Comparison of ENCODE assay signal across 13 mouse cellular contexts in the genomic region with DNA sequence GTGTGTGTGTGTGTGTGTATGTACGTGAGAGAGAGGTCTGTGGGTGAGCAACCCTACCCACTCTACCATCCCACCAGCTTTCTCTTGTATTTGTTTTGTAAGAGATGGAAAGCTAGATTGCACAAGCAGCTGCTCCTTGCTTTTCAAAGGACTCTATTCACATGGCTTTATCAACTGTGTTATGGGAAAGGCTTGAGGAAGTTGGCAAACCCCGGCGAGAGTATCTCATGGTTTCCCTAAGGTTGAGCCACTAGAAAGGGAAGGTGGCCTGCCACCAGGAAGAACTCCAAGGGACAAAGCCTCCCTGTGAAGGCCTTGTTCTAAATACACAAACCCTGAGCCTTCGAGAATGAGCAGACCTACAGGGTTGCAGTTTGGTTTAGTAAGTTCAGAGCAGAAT.
"Had no signal": no experiment of that assay in that cellular context is flagged by ENCODE, and none has a peak within 500 bp of the region (broad histone marks: within the 10 kb centered on the region; RNA-seq: fewer than 3 reads in every experiment).

No protein-coding gene starts in this region.

- H3K4me3 ChIP-seq: kidney, embryonic 15.5 days; left cerebral cortex, adult 2 months; limb, embryonic 10.5 days; liver, embryonic 12.5 days; midbrain, embryonic 13.5 days; neural tube, embryonic 13.5 days had no signal

- H3K9me3 ChIP-seq: kidney, embryonic 15.5 days; limb, embryonic 10.5 days; liver, embryonic 12.5 days; midbrain, embryonic 13.5 days; neural tube, embryonic 13.5 days had no signal

- H3K9ac ChIP-seq: kidney, embryonic 15.5 days; liver, embryonic 12.5 days; midbrain, embryonic 13.5 days; neural tube, embryonic 13.5 days had no signal

- H3K4me2 ChIP-seq: kidney, embryonic 15.5 days; liver, embryonic 12.5 days; midbrain, embryonic 13.5 days; neural tube, embryonic 13.5 days had no signal

- ATAC-seq: hindbrain, postnatal 0 days; intestine, embryonic 16.5 days; liver, embryonic 12.5 days; midbrain, embryonic 13.5 days had no signal

- H3K27me3 ChIP-seq: kidney, embryonic 15.5 days; liver, embryonic 12.5 days; midbrain, embryonic 13.5 days; neural tube, embryonic 13.5 days had no signal

- DNase-seq: kidney, adult 2 months; kidney, postnatal 14 days; right cerebral cortex, postnatal 14 days; thymus, adult 18-20 months; thymus, postnatal 14 days had no signal

- H3K4me1 ChIP-seq: kidney, embryonic 15.5 days; limb, embryonic 10.5 days; liver, embryonic 12.5 days; midbrain, embryonic 13.5 days; neural tube, embryonic 13.5 days had no signal

- H3K36me3 ChIP-seq: kidney, embryonic 15.5 days; limb, embryonic 10.5 days; liver, embryonic 12.5 days; midbrain, embryonic 13.5 days; neural tube, embryonic 13.5 days had no signal

- H3K27ac ChIP-seq: hindbrain, postnatal 0 days; kidney, embryonic 15.5 days; left cerebral cortex, adult 2 months; limb, embryonic 10.5 days; liver, embryonic 12.5 days; midbrain, embryonic 13.5 days; neural tube, embryonic 13.5 days had no signal
